Mouse (Mus musculus): ENCODE data around the gene Mxi1.

- TF ChIP-seq CTCF (IDR thresholded peaks at IDR 0.05; ENCODE audit: insufficient read depth, low read length) (no peak), POLR2A (IDR thresholded peaks at IDR 0.05; ENCODE audit: borderline replicate concordance, extremely low read depth, low read depth, low read length) (no peak)
These were observed 10.5 kb upstream of the Mxi1 start for GRCm38 (mm10) chr19:53299829-53300181.

Measured in lung, adult 2 months (tissue).